Mouse (Mus musculus) bone marrow macrophage, adult 2 months (primary cell): ENCODE measurements around the gene Jph3. TPM values are rescaled to one million over a fixed set of nuclear protein-coding genes. Genes with fewer than 3 reads are reported as not detected.

Source experiments
- H3K27ac ChIP-seq: 2 replicates; pipeline ENCODE4 v1.5.1; 2012; ENCODE audit warnings: low read depth, low read length; ENCODE audit not compliant: insufficient read depth
- H3K4me1 ChIP-seq: 2 replicates; pipeline ENCODE4 v1.6.1; 2012; ENCODE audit warnings: low read length; ENCODE audit not compliant: control insufficient read depth, insufficient read depth
- H3K4me3 ChIP-seq: 2 replicates; pipeline ENCODE4 v1.5.1; 2012; ENCODE audit warnings: mild to moderate bottlenecking, low read length, moderate library complexity; ENCODE audit not compliant: insufficient read depth
- CTCF ChIP-seq: IDR thresholded peaks from 2 replicates; pipeline ENCODE4 v1.5.1; 2012; ENCODE audit warnings: low read depth, mild to moderate bottlenecking, low read length, moderate library complexity
- POLR2A ChIP-seq: IDR thresholded peaks from 2 replicates; pipeline ENCODE4 v1.6.1; 2012; ENCODE audit warnings: mild to moderate bottlenecking, low read depth, low read length, borderline replicate concordance
- polyA plus RNA-seq: library from polyadenylated mRNA; stranded (reverse); fragments of >200 nt; gene quantifications from 2 replicates; pipeline ENCODE4 v1.2.4, GENCODE M21; 2012; ENCODE audit not compliant: missing spikeins, insufficient read depth, insufficient read length

The Jph3 gene
- polyA plus RNA-seq, 1 experiment = not detected

GRCm38 (mm10) chr8:121843184-121843733, 113.8 kb downstream of the Jph3 start:
- Histone ChIP-seq H3K27ac (no peak overlapping the region), H3K4me1 (peaks cover 6% of the 10 kb centered on the region; the same call in 1 of the 2 replicates), H3K4me3 (no peak overlapping the region)
- TF ChIP-seq CTCF (no peak), POLR2A (no peak)

Other genes starting within 250 kb of the Jph3 start
- not detected in 2 replicates for gene 1700018B08Rik, start 185.3 kb upstream of the Jph3 start, polyA plus RNA-seq
- 10.0 and 10.6 TPM in 2 replicates for gene Fbxo31, start 150.8 kb upstream of the Jph3 start, polyA plus RNA-seq
- gene Map1lc3b, start 139.3 kb upstream of the Jph3 start, polyA plus RNA-seq = 179 and 195 TPM in 2 replicates
- 5.1 and 8.2 TPM in 2 replicates for gene Zcchc14, start 76.7 kb upstream of the Jph3 start, polyA plus RNA-seq
- gene Klhdc4, start 99.9 kb downstream of the Jph3 start, polyA plus RNA-seq = 19.9 and 20.8 TPM in 2 replicates
- 1.9 and 2.4 TPM in 2 replicates for gene Slc7a5, start 178.1 kb downstream of the Jph3 start, polyA plus RNA-seq
- not detected in 2 replicates for gene Car5a, start 215.3 kb downstream of the Jph3 start, polyA plus RNA-seq
- gene Banp, start 220.1 kb downstream of the Jph3 start, polyA plus RNA-seq = 19.9 and 24.0 TPM in 2 replicates